Mouse (Mus musculus) 416B (cell line): Measurements from ENCODE around the gene Dntt.

Experiments
- DNase-seq: peaks from one replicate; pipeline ENCODE4 v3.0.0; 2011; ENCODE audit warnings: low read depth

The Dntt gene

DNA sequence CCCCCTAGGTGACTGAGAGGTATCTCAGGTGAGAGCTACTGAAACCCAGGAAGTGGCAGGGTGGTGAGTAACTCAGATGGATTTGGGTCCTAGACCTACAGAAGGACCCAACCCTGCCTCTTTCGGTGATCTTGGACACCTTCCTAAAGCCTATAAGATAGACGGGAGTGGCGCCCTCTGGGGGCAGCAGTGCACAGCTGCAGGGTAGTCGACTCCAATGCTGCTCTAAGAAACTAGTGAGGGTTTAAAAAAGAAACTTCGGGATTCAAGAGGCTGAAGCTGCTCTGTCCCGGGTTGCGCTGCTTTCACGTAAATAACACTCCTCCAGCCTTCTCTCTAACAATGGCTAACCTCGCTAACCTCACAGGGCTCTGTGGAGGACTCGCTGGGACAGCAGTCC, 24.5 kb downstream of the Dntt start:
- DNase-seq, result peak; percentile 82

DNA sequence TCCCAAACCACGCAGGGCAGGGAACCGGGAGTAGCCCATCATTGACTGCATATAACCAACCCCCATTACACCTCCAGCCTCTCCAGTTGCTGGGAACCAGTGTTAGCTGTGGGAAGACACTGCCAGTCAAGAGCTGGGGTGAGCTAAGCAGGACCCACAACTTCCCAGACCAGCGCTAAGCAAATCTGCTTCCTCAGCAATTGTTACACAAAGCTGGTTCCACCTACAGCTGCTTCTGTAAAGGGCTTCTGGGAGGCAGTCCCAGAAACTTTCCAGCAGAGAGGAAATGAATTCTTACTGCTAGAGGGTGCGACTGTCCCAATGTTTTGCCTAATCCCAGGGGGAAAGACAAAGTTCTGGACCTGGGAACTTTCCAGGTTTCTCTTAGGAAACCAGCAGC, 25.6 kb downstream of the Dntt start:
- DNase-seq, result no peak

DNA sequence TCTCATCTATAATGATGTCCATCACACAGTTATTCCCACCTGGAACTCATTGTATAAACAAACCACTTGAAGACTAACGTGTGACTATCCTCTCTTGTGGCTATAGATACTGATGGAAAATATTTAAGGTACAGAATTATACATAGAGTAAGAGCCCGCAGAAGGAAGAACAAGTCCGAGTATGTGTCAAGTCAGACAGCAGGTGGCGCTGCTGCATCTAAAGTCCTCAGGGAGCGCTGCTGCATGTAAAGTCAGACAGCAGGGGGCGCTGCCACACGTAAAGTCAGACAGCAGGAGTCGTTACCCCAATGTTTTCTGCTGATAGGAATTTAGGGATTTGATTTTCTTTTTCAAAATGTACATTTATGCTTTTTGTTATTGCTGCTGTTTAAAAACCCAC, 42.4 kb downstream of the Dntt start:
- DNase-seq, result peak; percentile 95

DNA sequence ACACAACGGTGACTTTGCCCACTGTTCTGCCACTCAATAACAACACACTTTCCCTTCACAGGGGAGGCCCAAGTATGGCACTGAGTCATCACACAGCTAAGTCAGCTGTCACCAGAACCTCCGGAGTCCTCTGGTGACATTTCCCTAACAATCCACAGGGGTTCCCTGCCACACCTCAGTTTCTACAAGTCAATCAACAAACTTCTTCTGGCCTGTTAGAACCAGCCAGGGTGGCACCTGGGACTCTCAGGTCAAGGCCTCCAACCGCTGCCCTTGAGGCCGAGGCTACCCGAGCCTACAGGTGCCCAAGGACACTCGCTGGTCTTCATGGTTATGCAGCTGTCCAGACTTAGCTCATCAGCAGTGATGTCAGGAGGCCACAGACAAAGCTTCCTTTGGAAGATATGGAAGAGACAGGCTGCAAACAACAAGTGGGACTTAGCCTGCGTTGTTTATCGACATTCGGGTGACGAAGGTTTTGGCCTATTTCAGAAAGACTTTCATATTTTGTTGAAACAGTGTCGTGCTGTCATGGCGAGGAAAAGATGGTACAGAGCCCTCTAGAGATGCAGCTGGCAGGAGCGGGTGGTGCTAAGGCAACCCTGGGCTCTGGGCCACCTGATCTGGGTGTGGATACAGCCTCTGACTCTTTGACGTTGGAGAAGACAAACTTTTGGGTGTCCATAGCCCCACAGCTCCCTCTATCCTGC, 44.8 kb downstream of the Dntt start:
- no peak for DNase-seq

DNA sequence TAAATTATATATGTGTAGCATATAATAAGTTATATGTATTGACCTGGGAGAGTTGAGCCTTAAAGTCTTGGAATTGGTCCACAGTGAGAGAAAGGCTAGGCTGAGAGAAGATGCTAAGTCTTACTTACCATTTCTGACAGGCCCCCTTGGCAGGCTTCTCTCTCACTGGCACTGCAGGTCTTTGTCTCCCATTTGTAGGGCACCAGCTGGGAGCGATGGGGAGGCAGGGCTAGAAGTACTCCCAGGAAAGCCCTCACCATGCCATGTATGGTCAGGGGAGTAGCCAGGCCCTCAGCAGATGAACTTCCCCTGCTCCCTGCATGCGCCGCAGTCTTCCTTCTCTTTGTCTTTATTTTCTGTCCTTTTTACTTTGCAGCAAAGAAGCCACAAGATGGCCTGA, 47.8 kb downstream of the Dntt start, which contains the start of gene Opalin:
Gene Opalin (minus strand): TSS at position 208 of the 400 bp plus-strand sequence.
- DNase-seq, result no peak

DNA sequence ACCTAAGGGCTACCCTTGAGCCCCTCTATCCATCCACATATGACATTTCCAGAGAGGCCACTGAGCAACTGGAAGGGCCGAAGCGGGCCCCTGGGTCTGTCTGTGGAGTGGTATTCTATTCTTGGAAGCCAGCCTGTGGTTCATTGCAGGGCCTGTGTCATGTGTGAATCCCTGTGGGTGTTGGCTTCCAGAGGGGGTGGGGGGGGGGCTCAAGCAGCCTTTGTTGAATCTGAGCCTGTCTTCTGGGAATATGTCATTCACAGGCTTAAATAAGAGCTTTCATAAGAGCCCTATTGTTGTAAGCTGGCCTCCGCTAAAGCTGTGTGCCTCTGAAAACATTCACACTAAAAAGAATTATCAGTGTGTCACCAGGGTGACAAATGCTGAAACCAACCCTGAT, 52.5 kb downstream of the Dntt start:
- DNase-seq, result no peak

DNA sequence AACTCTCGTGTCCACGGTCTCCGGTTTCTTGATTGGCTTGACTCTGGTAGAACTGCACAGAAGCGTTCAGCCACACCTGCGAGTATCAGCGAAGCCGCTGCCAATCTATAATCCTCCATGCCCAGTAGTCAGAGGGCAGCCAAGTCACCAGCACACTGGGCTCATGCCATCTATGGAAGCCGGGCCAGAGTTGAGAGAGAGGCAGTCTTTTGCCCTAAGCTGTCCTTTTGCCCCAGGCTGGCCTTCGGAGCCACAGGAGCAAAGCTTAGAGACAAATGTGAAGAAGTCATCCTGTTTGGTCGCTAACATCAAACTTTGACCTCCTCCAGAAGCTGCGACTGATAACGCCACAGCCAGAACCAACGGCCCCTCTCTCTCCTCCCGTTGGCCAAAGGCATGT, 54.6 kb downstream of the Dntt start:
- no peak for DNase-seq

DNA sequence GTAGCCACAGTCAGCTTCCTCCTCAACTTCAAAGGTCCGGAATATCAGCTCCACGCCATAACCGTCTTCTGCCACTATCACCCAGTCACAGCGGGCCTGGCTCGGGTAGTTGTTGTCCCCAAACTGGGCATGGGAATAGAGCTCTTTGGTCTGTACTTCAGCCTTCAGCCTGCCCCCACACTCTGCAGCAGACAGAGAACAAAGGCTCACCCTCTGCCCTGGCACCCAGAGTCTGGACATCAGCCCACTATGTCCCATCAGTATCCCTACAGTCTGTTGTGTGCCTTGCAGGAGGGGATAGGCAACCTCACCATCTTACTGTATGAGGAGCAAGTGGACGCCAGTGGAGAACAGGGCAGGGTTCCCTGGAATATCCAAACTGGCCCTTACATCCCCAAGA, 57.2 kb downstream of the Dntt start:
- no peak for DNase-seq

DNA sequence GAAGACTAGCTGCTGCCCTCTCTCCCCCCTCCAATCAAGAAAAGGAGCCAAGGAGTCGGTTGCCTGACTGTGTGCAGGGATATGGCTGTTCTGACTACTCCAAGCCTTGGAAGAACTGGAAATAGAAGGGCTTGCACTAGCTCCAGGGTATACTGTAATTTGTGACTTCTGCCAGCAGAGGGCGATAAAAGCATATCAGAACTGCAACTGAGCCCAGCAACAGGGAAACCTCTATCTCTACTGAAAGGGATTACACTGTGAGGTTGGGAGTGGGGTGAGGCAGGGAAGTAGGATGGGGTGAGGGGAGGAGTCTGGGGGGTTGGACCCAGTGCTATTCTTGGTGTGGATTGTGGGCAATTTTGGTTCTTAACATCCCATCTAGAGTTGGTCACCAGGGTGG, 57.6 kb downstream of the Dntt start:
- peak; percentile 79 for DNase-seq

DNA sequence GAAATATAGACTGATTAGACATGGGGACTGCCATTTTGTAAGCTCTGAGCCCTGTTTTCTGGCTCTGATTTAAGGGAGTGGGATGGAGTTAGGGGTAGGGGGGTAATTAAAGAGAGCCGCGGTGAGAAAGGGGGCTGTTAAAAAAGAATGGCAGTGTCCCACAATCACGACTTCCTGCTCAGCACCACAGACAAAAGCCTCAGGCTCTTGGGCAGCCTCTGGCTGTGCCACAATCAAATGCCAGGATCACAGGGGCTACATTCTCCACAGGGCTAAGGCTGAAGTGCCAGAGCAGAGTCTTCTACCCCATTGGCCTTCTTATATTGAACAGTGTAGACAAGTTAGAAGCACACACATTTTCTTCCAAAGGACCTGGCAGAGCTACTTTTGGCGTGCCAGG, 58.8 kb downstream of the Dntt start:
- DNase-seq, result no peak

DNA sequence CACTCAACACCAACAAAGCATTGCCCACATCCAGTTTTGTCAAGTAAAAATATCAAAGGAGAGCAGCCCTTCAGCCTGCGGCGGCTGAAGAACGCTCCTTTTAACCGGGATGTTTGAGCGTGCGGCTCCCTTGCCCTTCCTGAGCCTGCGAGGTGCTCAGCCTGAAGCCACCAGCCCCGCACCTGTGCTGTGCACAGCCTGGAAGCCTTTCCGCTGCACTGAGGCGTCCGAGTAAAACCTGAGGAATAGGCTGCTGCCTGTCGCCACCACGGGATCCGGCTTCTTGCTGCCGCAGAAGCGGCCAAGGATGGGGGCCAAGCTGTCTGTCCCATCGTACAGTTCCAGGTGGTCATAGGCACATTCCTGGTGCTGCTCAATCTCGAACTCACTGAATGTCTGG, 59.4 kb downstream of the Dntt start:
- no peak for DNase-seq

DNA sequence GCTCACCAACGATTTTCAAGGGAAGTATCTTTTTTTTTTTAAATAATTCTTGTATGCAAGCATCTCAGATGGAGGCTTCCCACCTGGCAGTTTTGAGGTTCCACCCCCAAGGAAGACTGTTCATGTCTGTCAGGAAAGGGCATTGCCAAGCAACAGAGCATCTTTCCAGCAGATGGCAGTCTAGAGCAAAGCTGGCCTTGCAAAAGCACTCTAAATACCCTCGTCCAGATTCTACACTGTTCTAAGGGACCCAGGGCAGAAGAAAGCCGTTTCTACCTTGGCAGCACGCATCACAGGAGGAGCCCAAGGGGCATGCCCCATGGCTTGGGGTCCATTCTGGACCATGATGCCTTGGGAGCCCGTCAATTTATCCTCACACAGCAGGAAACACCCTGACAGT, 60.8 kb downstream of the Dntt start:
- DNase-seq, result peak; percentile 72

DNA sequence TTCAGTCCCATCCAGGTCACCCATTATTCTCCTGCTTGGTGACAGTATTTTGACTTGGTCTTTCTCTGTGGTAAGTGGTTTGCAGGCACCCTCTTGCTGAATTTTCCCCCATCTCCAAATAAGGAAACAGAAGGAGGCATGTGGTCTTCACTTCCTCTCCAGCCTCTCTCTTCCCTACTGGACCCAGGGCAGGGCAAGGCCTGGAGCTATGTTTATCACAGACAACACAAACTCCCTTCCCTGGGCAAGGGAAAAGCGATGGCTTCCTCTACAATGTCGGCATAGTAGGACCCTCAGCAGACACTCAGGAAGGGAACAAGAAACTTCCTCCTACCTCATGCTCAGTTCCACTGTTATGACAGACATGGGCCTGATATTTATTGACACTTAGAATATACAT, 62.8 kb downstream of the Dntt start:
- peak; percentile 63 for DNase-seq

DNA sequence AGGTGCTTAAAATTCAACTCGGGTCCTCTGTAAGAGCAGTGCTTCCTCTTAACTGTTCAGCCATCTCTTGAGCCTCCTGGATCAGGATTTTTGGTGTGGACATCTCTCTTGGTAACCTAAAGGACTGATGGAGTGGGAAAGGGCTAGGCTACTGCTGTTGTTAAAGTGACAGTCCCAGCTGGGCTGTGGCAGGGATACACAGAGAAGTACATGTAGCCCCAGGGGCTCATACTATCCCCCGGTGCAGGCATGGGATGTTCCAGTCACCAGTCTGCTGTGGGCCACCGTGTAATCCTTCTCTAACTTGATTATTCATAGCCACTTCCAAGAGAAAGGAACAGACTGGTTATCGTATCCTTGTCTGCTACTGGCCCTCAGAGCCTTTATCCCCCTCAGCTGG, 68.0 kb downstream of the Dntt start:
- no peak for DNase-seq

DNA sequence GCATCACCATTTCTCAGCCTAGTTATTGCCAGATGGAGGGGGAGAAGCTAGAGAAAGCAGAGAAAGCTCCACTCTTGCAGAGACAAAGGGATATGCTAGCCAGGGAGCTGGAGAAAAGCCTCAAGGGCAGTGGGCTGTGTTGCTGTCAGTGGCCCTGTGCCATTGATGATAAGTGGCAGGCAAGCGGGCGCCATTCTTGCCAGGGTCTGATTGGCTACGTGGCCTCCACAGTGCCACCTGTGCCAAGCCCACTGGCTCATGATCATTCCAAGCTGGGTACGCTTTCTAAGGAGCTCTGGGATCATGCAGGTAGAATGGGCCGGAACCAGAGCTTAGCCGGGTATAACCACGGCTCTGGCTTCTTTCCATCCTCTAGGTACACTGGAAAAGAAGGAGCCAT, 71.8 kb downstream of the Dntt start:
- DNase-seq, result no peak

DNA sequence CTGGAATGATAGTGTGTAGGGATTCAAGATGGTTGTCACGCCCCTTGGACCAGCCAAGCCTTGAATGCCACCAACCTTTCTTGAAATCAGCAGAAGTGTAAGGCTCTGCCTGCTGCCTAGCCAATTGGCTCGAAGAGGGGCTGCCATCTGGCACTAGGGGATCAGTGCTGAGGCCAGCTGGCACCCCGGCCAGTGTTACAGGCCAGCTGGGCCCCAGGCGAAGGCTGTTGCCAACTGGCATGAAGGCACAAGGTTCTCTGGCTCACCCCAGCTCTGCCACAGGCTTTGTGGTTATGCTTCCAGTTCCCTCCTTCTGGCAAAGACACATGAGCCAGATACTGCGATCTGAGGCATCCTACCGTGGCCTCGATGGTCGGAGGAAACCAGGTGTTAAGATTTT, 72.3 kb downstream of the Dntt start:
- DNase-seq, result no peak

DNA sequence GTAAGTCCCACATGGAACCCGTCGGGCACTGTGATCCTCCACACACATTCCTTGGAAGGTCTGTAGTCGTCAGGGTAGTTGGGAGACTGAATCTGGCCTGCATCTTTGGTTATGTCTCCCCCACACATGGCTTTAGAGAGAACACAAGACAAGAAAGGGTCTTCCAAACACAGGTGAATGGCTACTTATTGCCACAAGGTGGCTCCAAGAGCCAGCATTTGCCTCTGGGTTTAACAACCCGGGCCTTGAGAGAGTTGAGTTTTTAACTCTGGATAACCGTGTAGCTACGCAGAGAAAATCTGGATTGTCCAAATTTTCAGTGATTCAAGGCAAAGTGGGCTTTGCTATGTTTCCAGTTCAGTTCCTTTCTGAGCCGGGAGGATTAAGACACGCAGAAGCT, 75.8 kb downstream of the Dntt start:
- peak; percentile 62 for DNase-seq

DNA sequence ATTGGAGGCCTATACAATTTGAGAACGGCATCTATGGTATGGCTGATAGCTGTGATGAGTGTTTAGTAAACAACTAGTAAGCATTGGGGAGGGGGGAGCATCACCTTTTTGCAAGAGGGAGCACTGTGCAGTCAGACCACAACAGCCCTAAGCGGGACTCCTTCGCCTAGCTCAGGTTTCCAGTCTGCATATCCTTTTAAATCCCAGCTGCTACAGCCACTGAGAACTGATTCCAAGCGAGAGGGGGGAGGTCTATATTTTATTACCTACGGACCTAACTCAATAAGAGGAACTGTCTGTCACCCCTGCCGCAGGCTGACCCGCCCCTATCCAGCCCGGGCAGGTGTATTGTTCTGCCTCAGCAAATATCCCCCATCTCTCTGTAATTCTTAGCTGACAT, 78.5 kb downstream of the Dntt start:
- no peak for DNase-seq

DNA sequence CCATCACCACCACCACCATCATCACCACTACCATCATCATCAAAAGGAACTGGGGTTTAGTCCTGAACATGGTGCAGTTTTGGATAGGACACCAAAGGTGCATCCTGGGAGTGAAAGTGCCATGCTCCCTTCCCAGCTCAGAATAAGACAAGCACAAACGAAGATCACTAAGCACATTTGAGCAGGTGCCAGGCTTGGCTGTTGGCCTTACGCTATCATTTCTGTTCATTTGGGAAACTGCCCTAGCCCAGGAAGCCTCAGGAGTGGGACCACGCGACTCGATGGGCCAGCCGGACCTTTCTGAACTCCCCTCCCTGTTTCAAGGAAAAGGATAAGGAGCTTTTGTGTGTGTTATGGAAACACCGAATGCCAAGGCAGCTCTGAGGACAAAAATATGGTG, 79.6 kb downstream of the Dntt start:
- no peak for DNase-seq
